Mouse (Mus musculus) heart, embryonic 12.5 days (tissue): Measurements from ENCODE around the gene Loxl1. TPM values are rescaled to one million over a fixed set of nuclear protein-coding genes. Genes with fewer than 3 reads are reported as not detected.

Source experiments
- ATAC-seq: fragments of 200-750 bp; cut with Nextera tagmentation; 2 replicates; pipeline ENCODE4 v1.8.0; 2017; ENCODE audit warnings: moderate TSS enrichment, moderate library complexity; ENCODE audit not compliant: insufficient number of reproducible peaks, low FRiP score
- H3K27ac ChIP-seq: fragments of 300-500 bp; sonication (generic); 2 replicates; pipeline ENCODE4 v1.5.1; 2016; ENCODE audit warnings: mild to moderate bottlenecking, moderate library complexity; ENCODE audit not compliant: poor library complexity, severe bottlenecking
- H3K27me3 ChIP-seq: fragments of 300-500 bp; sonication (generic); replicated peaks from 2 replicates; pipeline ENCODE4 v1.6.1; 2016; ENCODE audit warnings: mild to moderate bottlenecking, moderate library complexity
- H3K36me3 ChIP-seq: fragments of 300-500 bp; sonication (generic); 2 replicates; pipeline ENCODE4 v1.6.1; 2016; ENCODE audit warnings: mild to moderate bottlenecking, moderate library complexity
- H3K4me1 ChIP-seq: fragments of 300-500 bp; sonication (generic); replicated peaks from 2 replicates; pipeline ENCODE4 v1.6.1; 2016; ENCODE audit warnings: mild to moderate bottlenecking
- H3K4me2 ChIP-seq: fragments of 300-500 bp; sonication (generic); 2 replicates; pipeline ENCODE4 v1.6.1; 2016; ENCODE audit warnings: mild to moderate bottlenecking, moderate library complexity
- H3K4me3 ChIP-seq: fragments of 300-500 bp; sonication (generic); 2 replicates; pipeline ENCODE4 v1.5.1; 2016; ENCODE audit warnings: mild to moderate bottlenecking
- H3K9ac ChIP-seq: fragments of 300-500 bp; sonication (generic); 2 replicates; pipeline ENCODE4 v1.6.1; 2016; ENCODE audit warnings: mild to moderate bottlenecking, moderate library complexity
- H3K9me3 ChIP-seq: fragments of 300-500 bp; sonication (generic); replicated peaks from 2 replicates; pipeline ENCODE4 v1.6.1; 2016; ENCODE audit warnings: mild to moderate bottlenecking, moderate library complexity
- WGBS: fragments of 180-500 bp; shearing (Covaris S2); methylation state at CpG from one replicate; pipeline ENCODE4 v1.1.7; 2016; 5-methylcytosine and 5-hydroxymethylcytosine counted together
- polyA plus RNA-seq: library from polyadenylated mRNA; unstranded; fragments of >200 nt; fragmentation: Nextera tagmentation; extraction: Ambion mirVana; gene quantifications from 2 replicates; pipeline ENCODE4 v1.2.1, GENCODE M21; 2016

The Loxl1 gene
- polyA plus RNA-seq, 1 experiment from 2014 or later = 62.4 TPM

DNA sequence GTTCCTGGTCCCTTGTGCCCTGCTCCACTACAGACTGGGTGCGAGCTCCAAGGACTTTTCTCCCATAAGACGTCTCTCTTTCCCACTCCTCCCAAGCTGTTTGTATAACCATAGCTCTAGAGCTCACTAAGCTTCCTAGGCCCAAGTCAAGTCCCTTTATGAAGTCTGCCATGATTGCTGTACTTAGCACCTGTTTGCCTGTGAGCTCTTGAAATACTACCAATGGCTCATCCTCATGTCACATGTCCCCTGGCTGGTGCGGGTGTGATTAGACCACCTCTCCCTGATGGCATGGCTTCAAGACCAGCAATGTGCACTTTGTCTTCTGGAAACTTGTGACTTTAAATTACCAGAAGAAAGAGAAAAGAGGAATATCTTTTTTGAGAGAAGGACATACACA, 17.6 kb downstream of the Loxl1 start:
- Histone ChIP-seq H3K27ac (peak overlapping the region; percentile 81), H3K27me3 (no peaks in the 10 kb centered on the region), H3K4me1 (peaks cover 50% of the 10 kb centered on the region), H3K4me2 (no peak overlapping the region), H3K36me3 (peaks cover 22% of the 10 kb centered on the region), H3K4me3 (no peak overlapping the region), H3K9me3 (no peaks in the 10 kb centered on the region), H3K9ac (peak overlapping the region; percentile 25; the same call in 1 of the 2 replicates)
- ATAC-seq = no peak
- WGBS = 81% methylated on average over 3 of the region's 3 CpGs

DNA sequence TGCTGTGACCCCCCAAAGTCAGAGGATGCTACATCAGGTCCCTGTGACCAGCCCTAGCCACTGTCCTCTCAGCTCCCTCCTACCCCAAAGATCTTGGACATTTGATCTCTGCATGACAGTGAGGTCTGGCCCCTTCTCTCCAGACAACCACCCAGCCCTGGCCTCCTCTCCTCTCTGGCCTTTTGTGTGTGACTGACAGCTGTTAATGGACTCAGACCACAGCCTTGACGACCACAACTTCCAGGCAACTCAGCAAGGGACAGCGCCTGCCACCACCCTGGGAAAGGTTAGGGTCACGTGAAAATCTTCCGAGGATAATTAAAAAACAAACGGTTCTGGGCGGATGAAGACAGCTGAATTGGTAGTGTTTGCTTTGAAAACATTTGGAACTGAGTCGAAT, 18.5 kb downstream of the Loxl1 start:
- Histone ChIP-seq H3K4me2 (no peak overlapping the region), H3K9me3 (no peaks in the 10 kb centered on the region), H3K4me1 (peaks cover 42% of the 10 kb centered on the region), H3K4me3 (no peak overlapping the region), H3K27ac (no peak overlapping the region), H3K27me3 (no peaks in the 10 kb centered on the region), H3K36me3 (peaks cover 22% of the 10 kb centered on the region), H3K9ac (no peak overlapping the region)
- 59% methylated on average over 7 of the region's 7 CpGs for WGBS
- ATAC-seq = no peak

DNA sequence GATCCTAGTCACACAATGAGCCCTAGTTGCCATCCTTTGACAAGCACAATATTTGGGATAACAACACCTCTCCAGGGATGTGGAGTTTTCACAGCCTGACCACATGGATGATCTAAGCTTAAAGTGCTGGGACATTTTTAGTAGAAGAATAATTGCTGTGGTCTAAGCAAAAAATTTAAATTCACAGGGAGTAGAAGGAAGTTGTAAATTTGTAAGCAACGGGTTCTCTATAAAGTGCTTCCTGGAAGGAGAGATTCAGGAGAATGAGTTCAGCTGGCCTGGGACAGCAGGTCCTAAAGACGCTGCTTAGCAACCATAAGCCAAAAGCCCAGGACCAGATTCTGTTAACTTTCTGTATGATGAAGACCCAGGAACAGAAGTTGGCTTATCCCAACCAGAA, 23.1 kb downstream of the Loxl1 start:
- Histone ChIP-seq H3K27me3 (no peaks in the 10 kb centered on the region), H3K27ac (no peak overlapping the region), H3K36me3 (peaks cover 35% of the 10 kb centered on the region), H3K4me1 (no peaks in the 10 kb centered on the region), H3K4me3 (no peak overlapping the region), H3K4me2 (no peak overlapping the region), H3K9me3 (no peaks in the 10 kb centered on the region), H3K9ac (no peak overlapping the region)
- 77% methylated on average over 2 of the region's 2 CpGs for WGBS
- ATAC-seq = no peak

DNA sequence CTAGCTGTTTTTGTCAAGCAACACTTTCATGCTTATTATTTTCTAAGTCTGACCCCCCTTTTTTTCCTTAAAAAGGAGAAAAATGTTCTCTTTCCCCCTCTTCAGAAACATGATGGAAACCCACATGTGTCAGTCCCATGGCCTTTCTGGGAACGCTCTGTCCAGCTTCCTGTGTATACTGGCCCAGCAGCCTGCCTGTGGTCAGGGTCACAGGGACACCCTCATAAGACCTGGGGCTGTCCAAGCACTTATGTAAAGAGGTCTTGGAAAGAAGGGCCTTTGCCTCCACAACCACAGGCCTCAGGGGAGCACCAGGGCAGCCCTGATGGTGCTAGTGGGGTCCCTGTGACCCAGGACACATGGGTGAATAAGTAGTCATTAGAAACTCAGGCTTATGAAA, 23.9 kb downstream of the Loxl1 start:
- Histone ChIP-seq H3K9ac (no peak overlapping the region), H3K4me3 (no peak overlapping the region), H3K4me1 (no peaks in the 10 kb centered on the region), H3K9me3 (no peaks in the 10 kb centered on the region), H3K27me3 (no peaks in the 10 kb centered on the region), H3K4me2 (no peak overlapping the region), H3K27ac (no peak overlapping the region), H3K36me3 (peaks cover 35% of the 10 kb centered on the region)
- ATAC-seq = no peak
- 54% methylated on average over 1 of the region's 1 CpGs for WGBS

DNA sequence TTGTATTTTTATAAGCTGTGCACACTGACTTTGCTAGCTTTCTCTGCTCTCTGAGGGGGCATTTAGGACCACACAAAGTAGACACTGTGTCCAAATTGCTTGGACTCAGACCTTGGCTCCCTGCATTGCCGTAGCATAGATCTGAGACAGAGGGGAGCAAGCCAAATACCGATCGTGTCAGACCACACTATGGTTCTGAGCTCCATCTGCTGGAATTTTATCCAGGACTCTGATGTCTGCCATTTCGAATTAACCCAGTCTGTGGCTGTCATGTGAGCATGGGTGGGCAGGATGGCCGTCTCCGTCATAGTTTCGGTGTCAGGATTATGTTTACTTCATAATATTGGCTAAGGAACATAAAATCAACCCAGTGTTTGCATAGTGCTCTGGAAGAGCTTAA, 29.6 kb downstream of the Loxl1 start:
- 67% methylated on average over 7 of the region's 7 CpGs for WGBS
- Histone ChIP-seq H3K4me2 (no peak overlapping the region), H3K27me3 (no peaks in the 10 kb centered on the region), H3K36me3 (peaks cover 9% of the 10 kb centered on the region), H3K9me3 (no peaks in the 10 kb centered on the region), H3K4me3 (no peak overlapping the region), H3K9ac (no peak overlapping the region), H3K4me1 (peaks cover 23% of the 10 kb centered on the region), H3K27ac (peak overlapping the region; percentile 9; the same call in 1 of the 2 replicates)
- no peak for ATAC-seq

DNA sequence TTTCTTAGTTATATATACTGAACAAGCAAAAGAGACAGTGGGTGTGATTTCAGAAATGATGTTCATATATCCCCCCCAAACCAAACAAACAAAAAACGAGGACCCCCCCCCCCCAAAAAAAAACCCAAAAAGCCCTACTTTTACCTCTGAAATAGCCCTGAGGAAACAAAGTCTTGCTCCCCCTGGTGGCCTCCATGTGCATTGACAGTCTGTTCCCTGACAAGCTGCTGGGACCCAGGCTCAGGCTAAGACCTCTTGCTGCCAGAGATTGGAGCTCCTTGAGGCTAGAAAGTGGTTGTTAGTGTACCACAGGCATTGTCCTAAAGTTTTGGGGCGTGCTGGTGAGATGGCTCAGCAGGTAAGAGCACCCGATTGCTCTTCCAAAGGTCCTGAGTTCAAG, 31.4 kb downstream of the Loxl1 start:
- H3K27ac ChIP-seq = no peak overlapping the region
- ATAC-seq = no peak
- 63% methylated on average over 3 of the region's 3 CpGs for WGBS

DNA sequence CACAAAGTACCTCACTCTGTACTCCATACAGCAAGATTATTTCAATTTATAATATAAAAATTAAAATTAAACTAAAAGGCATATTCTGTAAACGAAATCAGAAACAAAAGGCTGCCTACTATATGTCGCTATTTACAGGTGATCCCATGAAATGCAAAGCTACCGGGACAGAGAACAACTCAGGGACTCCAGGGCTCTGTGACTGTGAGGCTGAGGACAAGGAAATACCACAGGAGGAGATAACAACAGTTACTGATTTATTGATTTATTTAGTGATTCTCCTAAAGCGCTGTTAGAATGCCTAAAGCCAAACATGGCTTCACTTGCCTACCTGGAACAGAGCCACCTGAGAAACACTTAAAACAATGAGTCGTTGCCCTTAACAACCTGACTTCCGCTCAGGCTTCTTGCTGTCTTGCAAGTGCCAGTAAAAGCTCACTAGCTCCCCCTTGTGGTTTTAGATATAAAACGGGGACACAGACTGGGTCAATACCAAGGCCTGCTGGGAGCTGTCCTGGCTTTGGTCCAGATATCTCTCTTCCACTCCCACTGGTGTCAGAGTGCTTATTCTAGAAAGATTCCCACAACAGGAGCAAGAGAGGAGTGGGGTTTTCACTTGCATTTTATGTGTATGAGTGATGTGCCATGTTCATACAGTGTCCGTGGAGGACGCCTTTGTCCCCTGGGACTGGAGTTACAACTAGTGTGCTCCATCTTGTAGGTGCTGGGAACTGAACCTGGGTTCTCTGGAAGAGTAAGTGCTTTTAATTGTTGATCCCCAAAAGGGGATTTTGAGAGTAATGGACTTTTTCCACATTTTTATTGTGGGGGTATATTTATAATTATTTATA, 32.5 kb downstream of the Loxl1 start:
- H3K36me3 ChIP-seq = no peaks in the 10 kb centered on the region
- no peaks in the 10 kb centered on the region for H3K9me3 ChIP-seq
- H3K4me2 ChIP-seq = peak overlapping the region; percentile 21; the same call in 1 of the 2 replicates
- H3K4me1 ChIP-seq = peaks cover 28% of the 10 kb centered on the region
- H3K4me3 ChIP-seq = no peak overlapping the region
- no peak overlapping the region for H3K27ac ChIP-seq
- peak; percentile 56; the same call in 1 of the 2 replicates for ATAC-seq
- 40% methylated on average over 9 of the region's 9 CpGs for WGBS
- no peaks in the 10 kb centered on the region for H3K27me3 ChIP-seq
- no peak overlapping the region for H3K9ac ChIP-seq

More for the DNA sequence above, 31.4 kb downstream of the Loxl1 start:
- Histone ChIP-seq H3K9ac (no peak overlapping the region), H3K27me3 (no peaks in the 10 kb centered on the region), H3K36me3 (no peaks in the 10 kb centered on the region), H3K4me1 (peaks cover 23% of the 10 kb centered on the region), H3K9me3 (no peaks in the 10 kb centered on the region), H3K4me3 (no peak overlapping the region), H3K4me2 (no peak overlapping the region)

DNA sequence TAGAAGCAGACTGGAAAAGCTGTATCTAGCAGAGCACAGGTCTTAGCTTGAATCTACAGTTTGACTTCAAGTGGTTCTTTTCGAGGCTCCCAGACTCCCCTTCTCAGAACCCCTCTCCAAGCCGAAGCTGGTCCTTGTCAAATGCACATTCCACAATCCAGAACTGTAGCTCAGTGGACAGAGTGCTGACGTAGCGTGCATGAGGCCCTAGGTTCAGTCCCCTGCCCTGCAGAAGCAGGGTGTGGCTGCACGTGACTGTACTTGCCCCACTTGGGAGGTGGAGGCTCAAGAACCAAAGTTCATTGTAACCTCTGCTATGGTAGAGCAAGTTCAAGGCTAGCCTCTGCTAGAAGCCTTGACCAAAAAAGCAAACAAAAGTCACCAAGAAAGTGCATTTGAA, 33.2 kb downstream of the Loxl1 start:
- Histone ChIP-seq H3K9ac (no peak overlapping the region), H3K4me3 (no peak overlapping the region), H3K27me3 (no peaks in the 10 kb centered on the region), H3K27ac (no peak overlapping the region), H3K4me2 (no peak overlapping the region), H3K9me3 (no peaks in the 10 kb centered on the region), H3K36me3 (no peaks in the 10 kb centered on the region), H3K4me1 (peaks cover 35% of the 10 kb centered on the region)
- no peak for ATAC-seq
- 42% methylated on average over 5 of the region's 5 CpGs for WGBS

DNA sequence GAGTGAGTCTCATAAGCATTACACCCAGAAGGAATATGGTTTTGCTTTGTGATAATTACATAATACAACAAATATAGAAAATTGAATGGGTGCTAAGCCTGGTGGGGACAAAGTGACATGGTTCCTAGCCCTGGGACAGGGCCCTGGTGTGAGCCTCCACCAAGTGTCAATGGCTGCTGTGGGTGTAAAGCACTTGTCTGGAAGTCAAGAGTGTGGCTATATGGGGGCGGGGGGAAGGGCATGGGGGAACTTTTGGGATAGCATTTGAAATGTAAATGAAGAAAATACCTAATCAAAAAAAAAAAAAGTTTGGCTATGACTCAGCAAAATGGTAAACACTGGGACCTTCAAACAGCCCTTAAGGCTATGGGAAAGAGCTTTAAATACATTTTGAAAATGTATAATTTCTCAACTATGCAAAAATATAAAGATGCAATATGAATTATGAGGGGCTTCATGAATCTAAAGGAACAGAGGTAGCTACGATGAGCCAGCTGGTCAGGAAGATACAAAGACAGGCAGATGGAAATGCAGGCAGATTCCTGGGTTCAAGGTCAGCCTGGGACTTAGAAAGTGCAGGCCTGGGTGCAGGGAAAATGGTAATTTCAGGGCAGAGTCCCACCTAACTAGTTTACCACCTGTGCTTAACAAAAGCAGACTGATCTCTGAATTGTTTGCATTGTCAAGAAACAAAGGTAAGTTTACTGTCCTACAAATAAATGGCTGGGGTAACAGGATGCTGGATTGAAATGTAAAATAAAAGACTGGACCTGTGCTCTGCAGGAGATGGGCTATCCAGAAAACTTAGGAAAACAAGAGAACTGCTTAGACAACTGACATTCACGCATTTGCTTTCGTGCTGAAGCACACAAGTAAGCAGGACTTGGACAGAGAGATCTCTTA, 33.9 kb downstream of the Loxl1 start:
- Histone ChIP-seq H3K4me2 (no peak overlapping the region), H3K36me3 (no peaks in the 10 kb centered on the region), H3K27me3 (no peaks in the 10 kb centered on the region), H3K9me3 (no peaks in the 10 kb centered on the region), H3K4me1 (peaks cover 42% of the 10 kb centered on the region), H3K27ac (no peak overlapping the region), H3K4me3 (no peak overlapping the region), H3K9ac (no peak overlapping the region)
- 59% methylated on average over 4 of the region's 4 CpGs for WGBS
- ATAC-seq = no peak

DNA sequence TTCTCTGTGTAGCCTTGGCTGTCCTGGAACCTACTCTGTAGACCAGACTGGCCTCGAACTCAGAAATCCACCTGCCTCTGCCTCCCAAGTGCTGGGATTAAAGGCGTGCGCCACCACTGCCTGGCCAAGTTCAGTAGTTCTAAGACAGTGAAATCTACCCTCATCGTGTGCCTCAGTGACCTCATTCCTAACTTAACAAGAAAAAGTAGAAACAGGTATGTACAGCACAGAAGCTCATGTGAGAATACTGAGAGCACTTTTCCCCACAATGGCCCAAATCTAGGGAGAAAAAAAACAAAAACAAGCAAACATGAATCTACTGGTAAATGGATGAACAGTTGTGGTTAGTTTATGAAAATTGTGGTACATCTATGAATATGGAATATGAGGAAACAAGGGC, 34.7 kb downstream of the Loxl1 start:
- Histone ChIP-seq H3K27ac (no peak overlapping the region), H3K4me1 (peaks cover 44% of the 10 kb centered on the region)
- no peak for ATAC-seq

DNA sequence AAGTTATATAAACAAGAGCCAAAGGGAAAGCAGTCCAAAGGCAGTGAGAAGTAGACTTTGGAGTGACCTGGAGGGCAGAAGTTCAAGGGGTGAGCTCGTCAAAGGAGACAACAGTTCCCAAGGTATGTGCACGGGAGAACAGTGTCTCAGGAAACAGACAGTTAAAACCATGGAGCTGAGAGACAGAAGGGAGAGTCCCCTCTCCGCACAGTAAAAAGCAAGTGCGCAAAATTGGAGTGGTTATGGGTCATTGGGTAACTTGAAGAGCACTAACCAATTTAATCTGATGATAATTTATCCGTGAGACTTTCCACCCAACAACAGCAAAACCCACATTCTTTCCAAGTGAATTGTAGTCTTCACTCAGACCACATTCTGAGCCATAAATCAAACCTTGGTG, 36.6 kb downstream of the Loxl1 start:
- Histone ChIP-seq H3K4me2 (no peak overlapping the region), H3K4me3 (no peak overlapping the region), H3K27me3 (no peaks in the 10 kb centered on the region), H3K36me3 (no peaks in the 10 kb centered on the region), H3K9me3 (no peaks in the 10 kb centered on the region), H3K9ac (no peak overlapping the region), H3K27ac (no peak overlapping the region), H3K4me1 (peaks cover 32% of the 10 kb centered on the region)
- no peak for ATAC-seq
- 75% methylated on average over 5 of the region's 5 CpGs for WGBS

More for the DNA sequence above, 34.7 kb downstream of the Loxl1 start:
- WGBS = 93% methylated on average over 4 of the region's 4 CpGs
- Histone ChIP-seq H3K36me3 (no peaks in the 10 kb centered on the region), H3K9me3 (no peaks in the 10 kb centered on the region), H3K4me2 (no peak overlapping the region), H3K27me3 (no peaks in the 10 kb centered on the region), H3K4me3 (no peak overlapping the region), H3K9ac (no peak overlapping the region)
